ENCODE assay signal across 26 mouse cellular contexts in the genomic region with DNA sequence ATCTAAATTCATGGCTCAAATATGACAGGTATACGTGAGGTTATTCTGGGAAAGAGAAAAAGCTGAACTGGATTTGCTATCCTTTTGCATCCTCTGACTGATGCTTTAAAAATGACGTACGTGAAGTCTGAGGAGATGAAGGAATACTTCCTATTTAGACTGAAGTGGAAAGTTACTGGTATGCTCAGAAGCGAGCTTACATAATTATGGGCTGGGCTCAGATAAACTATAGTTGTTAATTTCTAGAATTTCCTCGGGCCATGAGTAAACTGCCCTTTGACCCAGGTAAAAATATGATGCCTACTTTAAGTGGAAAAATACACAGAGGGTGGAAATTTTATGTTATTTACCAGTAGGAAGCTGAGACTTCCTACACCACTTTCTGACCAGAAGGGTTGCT. TPM values are rescaled to one million over a fixed set of nuclear protein-coding genes. Genes with fewer than 3 reads are reported as not detected.
"Had no signal": no experiment of that assay in that cellular context is flagged by ENCODE, and none has a peak within 500 bp of the region (broad histone marks: within the 10 kb centered on the region; RNA-seq: fewer than 3 reads in every experiment).

No protein-coding gene starts in this region.

- H3K4me1 ChIP-seq: heart, embryonic 13.5 days; heart, embryonic 15.5 days; hindbrain, embryonic 13.5 days; hindbrain, embryonic 15.5 days; kidney, embryonic 15.5 days; limb, embryonic 13.5 days; limb, embryonic 15.5 days; liver, embryonic 12.5 days had no signal

- H3K27ac ChIP-seq: gastrocnemius, adult 2 months; heart, adult 2 months; heart, embryonic 13.5 days; heart, embryonic 15.5 days; hindbrain, embryonic 13.5 days; hindbrain, embryonic 15.5 days; hindbrain, postnatal 0 days; kidney, embryonic 15.5 days; limb, embryonic 13.5 days; limb, embryonic 15.5 days; liver, embryonic 12.5 days; liver, embryonic 14.5 days had no signal

- H3K4me3 ChIP-seq: gastrocnemius, adult 2 months; heart, adult 2 months; heart, embryonic 13.5 days; heart, embryonic 15.5 days; hindbrain, embryonic 13.5 days; hindbrain, embryonic 15.5 days; kidney, embryonic 15.5 days; limb, embryonic 13.5 days; limb, embryonic 15.5 days; liver, embryonic 12.5 days had no signal

- H3K27me3 ChIP-seq: heart, embryonic 13.5 days; heart, embryonic 15.5 days; hindbrain, embryonic 13.5 days; hindbrain, embryonic 15.5 days; kidney, embryonic 15.5 days; limb, embryonic 13.5 days; limb, embryonic 15.5 days; liver, embryonic 12.5 days had no signal

- ATAC-seq: hindbrain, postnatal 0 days; intestine, embryonic 16.5 days; liver, embryonic 12.5 days had no signal

- H3K9ac ChIP-seq: heart, embryonic 13.5 days; heart, embryonic 15.5 days; hindbrain, embryonic 13.5 days; hindbrain, embryonic 15.5 days; kidney, embryonic 15.5 days; limb, embryonic 13.5 days; limb, embryonic 15.5 days; liver, embryonic 12.5 days; liver, embryonic 14.5 days had no signal

- H3K36me3 ChIP-seq: heart, embryonic 13.5 days; heart, embryonic 15.5 days; hindbrain, embryonic 13.5 days; hindbrain, embryonic 15.5 days; kidney, embryonic 15.5 days; limb, embryonic 13.5 days; limb, embryonic 15.5 days; liver, embryonic 12.5 days had no signal

- DNase-seq: gastrocnemius, adult 2 months; gastrocnemius, postnatal 10 days; gastrocnemius, postnatal 25 days; heart, adult 2 months; heart, postnatal 14 days; heart, postnatal 36 days; kidney, adult 18-20 months; layer of hippocampus, adult 9-11 months; layer of hippocampus, postnatal 36 days; left cerebral cortex, postnatal 4 days; lung, adult 18-20 months had no signal

- H3K9me3 ChIP-seq: heart, embryonic 13.5 days; heart, embryonic 15.5 days; hindbrain, embryonic 13.5 days; hindbrain, embryonic 15.5 days; kidney, embryonic 15.5 days; limb, embryonic 13.5 days; limb, embryonic 15.5 days; liver, embryonic 12.5 days had no signal

- H3K4me2 ChIP-seq: heart, embryonic 11.5 days; heart, embryonic 13.5 days; heart, embryonic 15.5 days; hindbrain, embryonic 13.5 days; hindbrain, embryonic 15.5 days; kidney, embryonic 15.5 days; limb, embryonic 13.5 days; limb, embryonic 15.5 days; liver, embryonic 12.5 days had no signal

RNA-seq across cellular contexts. Expression of gene Ranbp3l, which starts 26.9 kb away (rescaled TPM):
- total RNA-seq: granulocyte monocyte progenitor cell, adult 5-6 weeks; heart, adult 2 months; heart, postnatal 14 days; heart, postnatal 36 days; hematopoietic stem cell, adult 5-6 weeks had no signal
- polyA plus RNA-seq: limb, embryonic 11.5 days had no signal
